Mouse (Mus musculus): ENCODE measurements around the gene Commd7. TPM values are rescaled to one million over a fixed set of nuclear protein-coding genes. Genes with fewer than 3 reads are reported as not detected.

Commd7 gene
- polyA plus RNA-seq, 1 experiment from 2014 or later: 68.9 TPM

- Histone ChIP-seq H3K9me3 (ENCODE audit: control insufficient read depth, low read length) (no peaks in the 10 kb centered on the region), H3K4me1 (ENCODE audit: control insufficient read depth, insufficient read depth, low read length) (no peaks in the 10 kb centered on the region), H3K27ac (ENCODE audit: low read depth, low read length) (no peak overlapping the region), H3K4me3 (ENCODE audit: low read depth, low read length) (no peak overlapping the region), H3K27me3 (ENCODE audit: control insufficient read depth, insufficient read depth, low read length) (no peaks in the 10 kb centered on the region), H3K9ac (ENCODE audit: low read length) (no peak overlapping the region), H3K36me3 (ENCODE audit: control insufficient read depth, insufficient read depth, low read length) (no peaks in the 10 kb centered on the region), H3K4me2 (ENCODE audit: low read depth) (peak overlapping the region; percentile 0; the same call in 1 of the 2 replicates)
- 13% methylated on average over 15 of the region's 15 CpGs for WGBS
- 0 out of 2 replicates have a peak, but pooled peaks have one; percentile 68 for ATAC-seq (ENCODE audit: insufficient read depth, low FRiP score, low TSS enrichment)
- peak; percentile 88 for DNase-seq (ENCODE audit: low spot score)
Observed at GRCm38 (mm10) chr2:153586515-153587174, 45.9 kb downstream of the Commd7 start.

DNA sequence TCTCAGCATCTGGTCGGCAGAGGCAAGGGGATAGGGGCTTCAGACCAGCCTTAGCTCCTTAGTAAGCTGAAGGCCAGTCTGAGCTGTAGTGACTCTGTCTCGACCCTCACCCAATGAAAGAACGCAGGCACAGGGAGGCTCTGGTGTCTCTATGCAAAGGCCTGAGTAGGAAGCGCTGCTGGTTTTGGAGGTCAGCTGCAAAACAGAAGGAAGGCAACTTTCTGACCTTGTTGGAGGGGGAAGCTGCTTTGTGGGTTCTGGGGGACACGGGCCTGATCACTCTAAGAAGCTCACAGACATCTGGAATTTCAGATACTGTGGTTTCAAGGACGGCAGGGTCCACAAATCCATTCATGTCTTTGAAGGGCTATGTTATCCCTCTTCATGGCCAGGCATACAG, 46.6 kb downstream of the Commd7 start:
- WGBS: 67% methylated on average over 6 of the region's 6 CpGs
- ATAC-seq (ENCODE audit: insufficient read depth, low FRiP score, low TSS enrichment) (no peak), DNase-seq (ENCODE audit: low spot score) (no peak)
- Histone ChIP-seq H3K4me1 (ENCODE audit: control insufficient read depth, insufficient read depth, low read length) (no peaks in the 10 kb centered on the region), H3K4me2 (ENCODE audit: low read depth) (no peak overlapping the region), H3K36me3 (ENCODE audit: control insufficient read depth, insufficient read depth, low read length) (no peaks in the 10 kb centered on the region), H3K4me3 (ENCODE audit: low read depth, low read length) (no peak overlapping the region), H3K27ac (ENCODE audit: low read depth, low read length) (no peak overlapping the region), H3K9ac (ENCODE audit: low read length) (no peak overlapping the region), H3K27me3 (ENCODE audit: control insufficient read depth, insufficient read depth, low read length) (no peaks in the 10 kb centered on the region), H3K9me3 (ENCODE audit: control insufficient read depth, low read length) (no peaks in the 10 kb centered on the region)

- DNase-seq (ENCODE audit: low spot score): no peak
- Histone ChIP-seq H3K9ac (ENCODE audit: low read length) (no peak overlapping the region), H3K4me2 (ENCODE audit: low read depth) (no peak overlapping the region), H3K4me1 (ENCODE audit: control insufficient read depth, insufficient read depth, low read length) (no peaks in the 10 kb centered on the region), H3K9me3 (ENCODE audit: control insufficient read depth, low read length) (no peaks in the 10 kb centered on the region), H3K4me3 (ENCODE audit: low read depth, low read length) (no peak overlapping the region), H3K36me3 (ENCODE audit: control insufficient read depth, insufficient read depth, low read length) (no peaks in the 10 kb centered on the region), H3K27me3 (ENCODE audit: control insufficient read depth, insufficient read depth, low read length) (no peaks in the 10 kb centered on the region), H3K27ac (ENCODE audit: low read depth, low read length) (no peak overlapping the region)
- WGBS: 63% methylated on average over 4 of the region's 4 CpGs
- no peak for ATAC-seq (ENCODE audit: insufficient read depth, low FRiP score, low TSS enrichment)
Observed at GRCm38 (mm10) chr2:153584396-153584795, 48.2 kb downstream of the Commd7 start.

GRCm38 (mm10) chr2:153583641-153584049, 48.9 kb downstream of the Commd7 start:
- H3K9ac ChIP-seq (ENCODE audit: low read length): peak overlapping the region; percentile 15; the same call in 1 of the 2 replicates
- H3K27ac ChIP-seq (ENCODE audit: low read depth, low read length): no peak overlapping the region
- no peak for DNase-seq (ENCODE audit: low spot score)
- WGBS: 54% methylated on average over 14 of the region's 14 CpGs
- H3K4me1 ChIP-seq (ENCODE audit: control insufficient read depth, insufficient read depth, low read length): no peaks in the 10 kb centered on the region
- ATAC-seq (ENCODE audit: insufficient read depth, low FRiP score, low TSS enrichment): no peak
- no peaks in the 10 kb centered on the region for H3K9me3 ChIP-seq (ENCODE audit: control insufficient read depth, low read length)
- H3K27me3 ChIP-seq (ENCODE audit: control insufficient read depth, insufficient read depth, low read length): no peaks in the 10 kb centered on the region
- H3K36me3 ChIP-seq (ENCODE audit: control insufficient read depth, insufficient read depth, low read length): no peaks in the 10 kb centered on the region
- H3K4me3 ChIP-seq (ENCODE audit: low read depth, low read length): no peak overlapping the region
- H3K4me2 ChIP-seq (ENCODE audit: low read depth): no peak overlapping the region

DNA sequence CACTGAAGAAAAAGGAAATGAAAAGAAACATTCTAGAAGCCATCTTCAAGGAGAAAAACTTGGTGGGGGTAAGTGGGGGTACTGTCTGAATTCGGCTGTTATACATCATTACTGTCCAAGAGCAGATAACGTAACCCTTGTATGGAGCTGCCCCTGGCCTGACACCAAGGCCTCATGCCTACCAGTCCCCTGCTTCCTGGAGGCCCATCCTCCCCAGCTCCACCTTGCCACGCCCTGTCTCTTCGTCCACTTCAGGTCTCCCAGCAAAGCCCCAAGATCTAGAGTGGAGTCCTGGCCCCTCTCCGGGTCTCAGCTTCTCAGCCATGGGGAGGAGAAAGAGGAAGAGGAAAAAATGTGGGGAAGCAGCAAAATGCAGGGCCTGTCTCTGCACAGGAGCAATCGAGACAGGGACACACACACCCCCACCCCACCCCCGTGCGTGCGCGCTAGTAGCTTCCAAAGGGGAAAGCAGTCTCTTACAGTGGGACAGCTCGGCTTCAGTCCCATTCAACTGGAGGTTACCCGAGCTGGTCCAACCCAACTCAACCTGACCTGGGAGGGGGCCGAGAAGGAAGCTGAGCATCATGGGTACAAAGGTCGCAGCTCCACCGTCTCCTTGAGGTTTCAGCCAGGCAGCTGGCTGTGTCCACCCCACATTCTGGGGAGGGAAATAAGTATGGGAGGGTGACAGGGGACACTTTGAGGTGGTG, 49.5 kb downstream of the Commd7 start:
- no peak for DNase-seq (ENCODE audit: low spot score)
- WGBS: 63% methylated on average over 15 of the region's 15 CpGs
- H3K4me2 ChIP-seq (ENCODE audit: low read depth): no peak overlapping the region

GRCm38 (mm10) chr2:153581416-153581815, 51.2 kb downstream of the Commd7 start:
- Histone ChIP-seq H3K27ac (ENCODE audit: low read depth, low read length) (no peak overlapping the region), H3K4me3 (ENCODE audit: low read depth, low read length) (no peak overlapping the region), H3K36me3 (ENCODE audit: control insufficient read depth, insufficient read depth, low read length) (no peaks in the 10 kb centered on the region), H3K4me1 (ENCODE audit: control insufficient read depth, insufficient read depth, low read length) (no peaks in the 10 kb centered on the region), H3K9me3 (ENCODE audit: control insufficient read depth, low read length) (no peaks in the 10 kb centered on the region), H3K4me2 (ENCODE audit: low read depth) (no peak overlapping the region), H3K27me3 (ENCODE audit: control insufficient read depth, insufficient read depth, low read length) (no peaks in the 10 kb centered on the region), H3K9ac (ENCODE audit: low read length) (no peak overlapping the region)
- 88% methylated on average over 7 of the region's 7 CpGs for WGBS
- ATAC-seq (ENCODE audit: insufficient read depth, low FRiP score, low TSS enrichment) (no peak), DNase-seq (ENCODE audit: low spot score) (no peak)

More for the DNA sequence above, 49.5 kb downstream of the Commd7 start:
- no peak for ATAC-seq (ENCODE audit: insufficient read depth, low FRiP score, low TSS enrichment)
- Histone ChIP-seq H3K4me1 (ENCODE audit: control insufficient read depth, insufficient read depth, low read length) (no peaks in the 10 kb centered on the region), H3K27ac (ENCODE audit: low read depth, low read length) (no peak overlapping the region), H3K4me3 (ENCODE audit: low read depth, low read length) (no peak overlapping the region), H3K9ac (ENCODE audit: low read length) (no peak overlapping the region; the same call in 1 of the 2 replicates), H3K9me3 (ENCODE audit: control insufficient read depth, low read length) (no peaks in the 10 kb centered on the region), H3K27me3 (ENCODE audit: control insufficient read depth, insufficient read depth, low read length) (no peaks in the 10 kb centered on the region), H3K36me3 (ENCODE audit: control insufficient read depth, insufficient read depth, low read length) (no peaks in the 10 kb centered on the region)

- no peak overlapping the region for H3K27ac ChIP-seq (ENCODE audit: low read depth, low read length)
- WGBS: 63% methylated on average over 4 of the region's 4 CpGs
Observed at GRCm38 (mm10) chr2:153580458-153580985, 52.1 kb downstream of the Commd7 start.

DNA sequence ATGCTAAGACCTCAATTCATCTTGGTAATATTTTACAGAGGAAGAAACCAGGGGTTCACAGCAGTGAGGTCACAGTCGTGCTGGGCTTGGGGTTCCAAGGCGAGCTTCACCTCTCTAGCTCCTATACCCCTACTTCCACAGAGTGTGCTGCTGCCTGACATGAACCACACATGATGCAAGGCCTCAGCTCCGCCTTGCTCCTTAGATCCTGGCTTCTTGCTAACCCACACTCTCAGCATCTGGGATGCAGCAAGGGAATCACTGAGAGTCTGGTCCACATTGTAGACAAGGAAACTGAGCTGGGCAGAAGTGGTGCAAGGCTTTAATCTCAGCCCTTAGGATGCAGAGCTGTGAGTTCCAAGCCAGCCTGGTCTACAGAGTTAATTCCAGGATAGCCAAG, 52.5 kb downstream of the Commd7 start:
- 89% methylated on average over 3 of the region's 3 CpGs for WGBS
- no peak overlapping the region for H3K27ac ChIP-seq (ENCODE audit: low read depth, low read length)
- no peak overlapping the region for H3K9ac ChIP-seq (ENCODE audit: low read length)
- DNase-seq (ENCODE audit: low spot score) (no peak), ATAC-seq (ENCODE audit: insufficient read depth, low FRiP score, low TSS enrichment) (no peak)
- H3K4me1 ChIP-seq (ENCODE audit: control insufficient read depth, insufficient read depth, low read length): 0 out of 2 replicates have a peak, but pooled peaks cover 2% of the 10 kb centered on the region
- no peaks in the 10 kb centered on the region for H3K36me3 ChIP-seq (ENCODE audit: control insufficient read depth, insufficient read depth, low read length)
- H3K9me3 ChIP-seq (ENCODE audit: control insufficient read depth, low read length): no peaks in the 10 kb centered on the region
- no peak overlapping the region for H3K4me3 ChIP-seq (ENCODE audit: low read depth, low read length)
- no peaks in the 10 kb centered on the region for H3K27me3 ChIP-seq (ENCODE audit: control insufficient read depth, insufficient read depth, low read length)
- no peak overlapping the region for H3K4me2 ChIP-seq (ENCODE audit: low read depth)

More at GRCm38 (mm10) chr2:153580458-153580985, 52.1 kb downstream of the Commd7 start:
- ATAC-seq (ENCODE audit: insufficient read depth, low FRiP score, low TSS enrichment): no peak
- Histone ChIP-seq H3K9ac (ENCODE audit: low read length) (no peak overlapping the region), H3K4me2 (ENCODE audit: low read depth) (no peak overlapping the region), H3K4me1 (ENCODE audit: control insufficient read depth, insufficient read depth, low read length) (0 out of 2 replicates have a peak, but pooled peaks cover under 1% of the 10 kb centered on the region), H3K36me3 (ENCODE audit: control insufficient read depth, insufficient read depth, low read length) (no peaks in the 10 kb centered on the region), H3K9me3 (ENCODE audit: control insufficient read depth, low read length) (no peaks in the 10 kb centered on the region), H3K4me3 (ENCODE audit: low read depth, low read length) (no peak overlapping the region), H3K27me3 (ENCODE audit: control insufficient read depth, insufficient read depth, low read length) (no peaks in the 10 kb centered on the region)
- DNase-seq (ENCODE audit: low spot score): no peak
